Mouse (Mus musculus): Measurements from ENCODE around the gene Pou2f3.

Pou2f3 gene

GRCm38 (mm10) chr9:43083441-43084055 is 126.6 kb downstream of the Pou2f3 start:
- DNase-seq (ENCODE audit: low spot score in 2 of 2) = no peak

DNA sequence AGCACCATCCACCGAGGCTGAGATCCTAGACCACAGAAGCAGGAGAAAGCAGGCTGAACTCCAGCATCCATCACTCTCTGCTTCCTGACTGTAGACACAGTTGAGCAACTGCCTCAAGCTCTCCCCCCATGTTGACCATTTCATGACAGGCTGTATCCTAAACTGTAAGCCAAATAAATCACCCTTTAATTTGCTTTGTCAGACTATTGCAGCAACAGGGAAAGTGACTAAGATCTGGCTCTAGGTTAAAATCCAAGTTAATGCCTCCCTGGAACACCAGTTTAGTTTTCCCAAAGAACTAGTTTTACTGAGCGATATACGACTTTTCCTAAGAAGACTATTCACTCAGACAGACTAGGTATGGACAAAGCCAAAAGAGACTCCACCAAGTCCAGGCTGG is 131.5 kb downstream of the Pou2f3 start:
- DNase-seq (ENCODE audit: low spot score in 2 of 2) = no peak

GRCm38 (mm10) chr9:43076163-43076562 is 134.0 kb downstream of the Pou2f3 start:
- DNase-seq (ENCODE audit: low spot score in 2 of 2) = no peak

DNA sequence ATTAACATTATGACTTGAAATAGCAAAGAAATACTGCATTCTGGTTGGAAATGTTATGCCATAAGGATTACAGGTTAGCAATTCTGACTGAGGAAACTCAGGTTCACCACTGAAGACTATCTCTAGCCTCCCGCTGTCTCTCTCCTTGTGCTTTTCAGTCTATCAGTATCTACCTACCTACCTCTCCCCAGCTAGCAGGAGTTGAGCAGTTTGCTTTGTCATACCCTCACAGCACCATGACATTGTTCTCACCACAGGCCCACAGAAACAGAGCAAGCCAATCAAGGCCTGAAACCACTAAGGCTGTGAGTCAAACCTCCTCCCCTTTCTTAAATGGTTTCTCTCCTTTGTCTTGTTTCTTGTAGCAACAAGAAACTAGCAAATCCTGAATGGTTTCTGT is 135.6 kb downstream of the Pou2f3 start:
- DNase-seq (ENCODE audit: low spot score in 2 of 2) = no peak
